Mouse (Mus musculus): Measurements from ENCODE around the gene Ksr1.

Ksr1 gene

DNA sequence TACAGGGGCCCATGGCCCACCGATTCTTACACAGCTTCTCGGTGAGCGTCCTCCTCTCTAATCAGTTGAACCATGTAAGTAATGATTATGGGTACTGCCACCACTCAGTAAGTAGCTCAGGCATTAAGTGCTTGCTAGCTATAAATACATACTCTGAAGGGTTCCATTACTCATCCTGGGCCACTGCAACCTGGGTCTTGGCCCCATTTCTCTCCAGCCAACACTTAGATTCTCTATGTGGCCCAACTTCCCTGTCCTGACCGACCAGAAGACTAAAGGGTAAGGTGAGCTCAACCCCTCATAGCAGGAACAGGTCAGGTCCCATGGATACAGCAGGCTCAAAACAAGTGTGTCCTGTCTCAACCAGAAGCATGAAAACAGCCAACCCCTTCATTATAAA lies 87.1 kb downstream of the Ksr1 start:
- TF ChIP-seq GATA4 (IDR thresholded peaks at IDR 0.05; ENCODE audit: insufficient replicate concordance, low read length) = no peak

- TF ChIP-seq GATA4 (IDR thresholded peaks at IDR 0.05; ENCODE audit: insufficient replicate concordance, low read length) = no peak
Observed at GRCm38 (mm10) chr11:79058610-79059009, 87.6 kb downstream of the Ksr1 start.

- TF ChIP-seq GATA4 (IDR thresholded peaks at IDR 0.05; ENCODE audit: insufficient replicate concordance, low read length) = no peak
Observed at GRCm38 (mm10) chr11:79057809-79058208, 88.4 kb downstream of the Ksr1 start.

DNA sequence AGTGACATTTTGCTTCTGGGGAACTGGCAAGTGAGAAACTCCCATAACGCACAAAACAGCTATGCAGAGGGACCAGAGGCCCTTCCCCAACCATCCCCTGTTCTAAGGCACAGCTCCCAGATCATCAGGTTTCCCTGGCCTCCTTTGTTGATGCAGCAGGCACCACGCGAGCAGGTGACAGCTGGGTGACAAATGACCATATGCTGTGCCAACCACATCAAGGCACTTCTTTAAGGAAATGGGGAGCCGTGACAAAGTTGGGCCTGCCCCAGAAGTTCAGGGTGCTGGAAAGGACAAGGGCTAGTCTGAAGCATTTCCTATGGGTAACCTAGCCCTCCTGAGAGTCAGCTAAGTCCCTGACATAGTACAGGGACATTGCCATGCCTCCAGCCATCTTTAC lies 89.3 kb downstream of the Ksr1 start:
- TF ChIP-seq GATA4 (IDR thresholded peaks at IDR 0.05; ENCODE audit: insufficient replicate concordance, low read length) = no peak

DNA sequence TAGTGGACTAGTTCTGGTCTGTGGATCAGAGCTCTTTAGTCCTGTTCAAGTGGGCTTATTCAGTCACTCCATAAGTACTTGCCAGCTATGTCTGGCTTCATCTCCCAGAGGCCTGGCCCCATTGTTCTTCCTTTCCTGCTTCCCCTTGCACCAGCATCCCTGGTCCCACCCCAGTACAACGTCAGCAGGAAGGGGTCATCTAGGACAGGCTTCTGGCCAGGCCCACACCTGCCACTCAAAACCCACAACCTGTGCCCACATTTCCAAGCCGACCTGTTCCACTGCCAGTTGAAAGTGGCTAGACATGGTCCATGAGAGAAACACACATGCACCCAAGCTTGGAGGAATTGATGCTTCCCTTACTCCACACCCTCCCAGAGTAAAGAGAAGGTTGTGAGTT lies 90.2 kb downstream of the Ksr1 start:
- no peak for TF ChIP-seq GATA4 (IDR thresholded peaks at IDR 0.05; ENCODE audit: insufficient replicate concordance, low read length)

DNA sequence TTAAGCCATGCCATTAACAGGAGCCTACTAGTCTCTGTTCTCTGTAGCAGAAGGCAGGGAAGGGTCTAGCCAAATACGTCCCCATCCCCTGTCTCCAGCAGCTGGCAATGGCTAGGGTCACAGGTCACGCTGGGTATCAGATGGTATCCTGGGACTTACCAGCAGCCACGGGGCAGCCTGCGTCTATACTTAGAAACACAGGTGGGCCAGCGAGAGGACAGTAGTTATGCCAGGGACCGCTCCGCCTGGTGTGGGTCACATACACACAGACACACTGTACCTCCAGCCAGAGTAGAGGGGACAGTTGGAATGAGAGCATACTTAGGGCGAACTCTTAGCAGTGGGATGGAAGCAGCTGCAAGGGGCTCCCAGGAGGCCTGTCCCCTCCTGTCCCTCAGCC lies 91.0 kb downstream of the Ksr1 start:
- TF ChIP-seq GATA4 (IDR thresholded peaks at IDR 0.05; ENCODE audit: insufficient replicate concordance, low read length) = no peak

GRCm38 (mm10) chr11:79054161-79055152 lies 91.8 kb downstream of the Ksr1 start:
- no peak for TF ChIP-seq GATA4 (IDR thresholded peaks at IDR 0.05; ENCODE audit: insufficient replicate concordance, low read length)

- TF ChIP-seq GATA4 (IDR thresholded peaks at IDR 0.05; ENCODE audit: insufficient replicate concordance, low read length) = no peak
Observed at GRCm38 (mm10) chr11:79053437-79053836, 92.8 kb downstream of the Ksr1 start.

DNA sequence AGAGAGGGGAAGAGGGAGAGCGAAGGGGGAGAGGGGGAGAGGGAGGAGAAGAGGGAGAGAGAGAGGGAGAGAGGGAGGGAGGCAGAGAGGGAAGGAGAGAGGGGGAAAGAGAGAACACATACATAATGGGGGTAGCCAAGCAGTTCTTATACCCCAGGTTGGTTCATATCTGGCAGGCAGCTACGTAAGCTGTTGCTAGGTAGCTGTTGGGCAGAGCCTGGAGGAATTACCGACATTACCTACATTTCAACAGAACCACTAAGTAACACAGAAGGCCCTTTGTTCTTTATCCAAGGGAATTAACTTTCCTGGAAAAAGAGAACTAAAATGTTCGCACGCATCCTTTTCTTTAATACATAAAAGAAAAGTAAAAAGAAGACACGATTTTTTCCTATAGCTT lies 93.4 kb downstream of the Ksr1 start:
- TF ChIP-seq GATA4 (IDR thresholded peaks at IDR 0.05; ENCODE audit: insufficient replicate concordance, low read length) = no peak

DNA sequence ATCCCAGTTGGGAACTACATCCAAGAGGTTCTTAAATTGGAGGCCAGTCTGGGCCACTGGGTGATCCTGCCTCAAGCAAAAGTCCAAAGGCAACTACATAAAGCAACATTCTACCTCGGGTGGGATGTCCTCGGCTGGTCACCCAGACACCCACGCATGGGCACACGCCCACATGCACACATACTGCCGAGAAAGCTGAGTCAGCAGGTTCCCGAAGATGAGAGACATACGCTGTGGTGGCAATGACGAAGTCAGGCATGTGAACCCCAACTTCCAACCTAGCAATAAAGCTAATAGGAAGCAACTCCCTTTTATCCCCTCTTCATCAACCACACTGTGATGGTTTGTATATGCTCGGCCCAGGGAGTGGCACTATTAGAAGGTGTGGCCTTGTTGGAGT lies 94.7 kb downstream of the Ksr1 start:
- no peak for TF ChIP-seq GATA4 (IDR thresholded peaks at IDR 0.05; ENCODE audit: insufficient replicate concordance, low read length)

DNA sequence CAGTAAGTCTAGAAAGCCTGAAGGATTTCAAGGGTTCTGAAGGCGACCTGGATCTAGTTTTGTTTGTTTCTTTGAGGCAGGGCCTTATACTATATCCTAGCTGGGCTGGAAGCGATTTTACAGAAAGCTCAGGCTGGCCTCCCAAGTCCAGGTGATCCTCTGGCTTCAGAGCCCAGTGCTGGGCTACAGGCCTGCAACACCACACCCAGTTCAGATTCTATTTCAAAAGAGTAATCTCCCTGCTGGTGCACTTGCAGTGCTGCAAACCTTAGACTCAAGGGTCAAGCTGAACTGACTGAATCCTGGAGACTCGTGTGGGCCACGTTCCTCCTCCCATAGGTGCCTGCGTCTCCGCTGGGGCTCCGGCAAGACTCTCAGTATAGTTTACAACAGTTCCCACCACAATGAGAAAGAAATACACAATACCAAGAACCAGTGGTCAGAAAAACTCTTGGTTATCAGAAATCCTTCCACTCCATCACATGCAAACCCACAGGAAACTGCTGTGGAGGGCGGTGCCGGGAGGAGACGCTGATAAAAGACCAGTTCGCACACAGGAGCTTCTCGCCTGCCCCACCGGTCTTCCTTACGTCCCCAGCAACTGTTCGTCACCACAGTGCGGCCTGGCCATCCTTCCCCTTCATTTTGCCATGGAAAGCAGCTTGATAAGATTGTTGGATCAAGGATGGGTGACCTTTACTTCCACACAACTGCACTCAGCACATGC lies 95.3 kb downstream of the Ksr1 start:
- TF ChIP-seq GATA4 (IDR thresholded peaks at IDR 0.05; ENCODE audit: insufficient replicate concordance, low read length) = peak; percentile 75

GRCm38 (mm10) chr11:79048906-79049305 lies 97.3 kb downstream of the Ksr1 start:
- no peak for TF ChIP-seq GATA4 (IDR thresholded peaks at IDR 0.05; ENCODE audit: insufficient replicate concordance, low read length)

DNA sequence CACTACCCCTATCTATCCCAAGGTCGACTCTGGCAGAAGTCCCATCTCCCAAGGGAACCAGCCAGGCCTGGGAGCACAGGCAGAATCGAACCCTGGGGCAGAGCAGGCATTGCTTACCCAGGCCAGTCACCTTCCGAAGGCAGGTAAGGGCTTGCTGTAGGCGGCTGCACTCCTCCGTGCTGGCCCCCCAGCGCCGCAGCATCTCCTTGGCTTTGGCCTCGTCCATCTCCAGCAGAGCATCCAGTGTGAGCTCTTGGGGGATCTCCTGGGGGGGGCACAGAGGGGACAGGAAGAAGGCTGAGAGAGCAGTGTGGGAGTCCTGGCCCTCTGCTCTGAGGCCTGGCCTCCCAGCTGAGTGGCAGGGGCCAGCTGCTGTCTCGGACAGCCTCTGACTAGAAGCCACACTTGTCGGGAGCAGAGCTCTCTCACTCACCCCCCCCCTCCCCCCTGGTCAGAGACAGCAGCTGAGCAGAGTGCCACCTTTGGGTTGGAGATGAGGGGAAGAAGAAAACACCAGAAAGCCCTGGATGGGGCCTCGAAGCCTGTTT lies 99.0 kb downstream of the Ksr1 start:
- TF ChIP-seq GATA4 (IDR thresholded peaks at IDR 0.05; ENCODE audit: insufficient replicate concordance, low read length) = no peak

GRCm38 (mm10) chr11:79046561-79047155 lies 99.5 kb downstream of the Ksr1 start:
- TF ChIP-seq GATA4 (IDR thresholded peaks at IDR 0.05; ENCODE audit: insufficient replicate concordance, low read length) = no peak

- TF ChIP-seq GATA4 (IDR thresholded peaks at IDR 0.05; ENCODE audit: insufficient replicate concordance, low read length) = no peak
Observed at GRCm38 (mm10) chr11:79045231-79045630, 101.0 kb downstream of the Ksr1 start.
